Mouse (Mus musculus): Measurements from ENCODE around the gene Jmjd7. TPM values are rescaled to one million over a fixed set of nuclear protein-coding genes. Genes with fewer than 3 reads are reported as not detected.

Gene Jmjd7
- polyA plus RNA-seq (2012; rRNA removed): 9.2 and 10.4 TPM in 2 replicates

GRCm38 (mm10) chr2:120026984-120027949 lies at the start of gene Jmjd7, which contains the start of gene Gm28042:
Jmjd7 (plus strand) TSS chr2:120027483.
Gm28042 (plus strand) TSS chr2:120027493.
- 6% methylated on average over 50 of the region's 50 CpGs for WGBS
- DNase-seq (ENCODE audit: low read depth, low spot score): peak; percentile 73

GRCm38 (mm10) chr2:119980343-119980986 lies 46.8 kb upstream of the Jmjd7 start:
- WGBS: 80% methylated on average over 7 of the region's 7 CpGs
- no peak for DNase-seq (ENCODE audit: low read depth, low spot score)

GRCm38 (mm10) chr2:119981631-119982030 lies 45.7 kb upstream of the Jmjd7 start:
- no peak for DNase-seq (ENCODE audit: low read depth, low spot score)
- 84% methylated on average over 2 of the region's 2 CpGs for WGBS

- WGBS: 72% methylated on average over 8 of the region's 8 CpGs
Observed at GRCm38 (mm10) chr2:119985871-119986270, 41.4 kb upstream of the Jmjd7 start.

GRCm38 (mm10) chr2:119986369-119986768 lies 40.9 kb upstream of the Jmjd7 start:
- WGBS: 64% methylated on average over 6 of the region's 6 CpGs
- DNase-seq (ENCODE audit: low read depth, low spot score): no peak

More at GRCm38 (mm10) chr2:119985871-119986270, 41.4 kb upstream of the Jmjd7 start:
- DNase-seq (ENCODE audit: low read depth, low spot score): no peak

- no peak for DNase-seq (ENCODE audit: low read depth, low spot score)
- WGBS: 97% methylated on average over 2 of the region's 2 CpGs
Observed at GRCm38 (mm10) chr2:119987441-119987840, 39.8 kb upstream of the Jmjd7 start.

- WGBS: 75% methylated on average over 4 of the region's 4 CpGs
Observed at GRCm38 (mm10) chr2:119988952-119989351, 38.3 kb upstream of the Jmjd7 start.

GRCm38 (mm10) chr2:119990881-119991280 lies 36.4 kb upstream of the Jmjd7 start:
- 54% methylated on average over 6 of the region's 6 CpGs for WGBS
- no peak for DNase-seq (ENCODE audit: low read depth, low spot score)

More at GRCm38 (mm10) chr2:119988952-119989351, 38.3 kb upstream of the Jmjd7 start:
- DNase-seq (ENCODE audit: low read depth, low spot score): no peak

- DNase-seq (ENCODE audit: low read depth, low spot score): no peak
- WGBS: 61% methylated on average over 2 of the region's 2 CpGs
Observed at GRCm38 (mm10) chr2:119992349-119992748, 34.9 kb upstream of the Jmjd7 start.

GRCm38 (mm10) chr2:119993515-119993914 lies 33.8 kb upstream of the Jmjd7 start:
- no peak for DNase-seq (ENCODE audit: low read depth, low spot score)
- 25% methylated on average over 2 of the region's 2 CpGs for WGBS

- WGBS: 91% methylated on average over 6 of the region's 6 CpGs
- DNase-seq (ENCODE audit: low read depth, low spot score): no peak
Observed at GRCm38 (mm10) chr2:119994839-119995238, 32.4 kb upstream of the Jmjd7 start.

- DNase-seq (ENCODE audit: low read depth, low spot score): no peak
- 31% methylated on average over 9 of the region's 9 CpGs for WGBS
Observed at GRCm38 (mm10) chr2:119995391-119996281, 31.6 kb upstream of the Jmjd7 start.

GRCm38 (mm10) chr2:119997354-119997753 lies 29.9 kb upstream of the Jmjd7 start:
- 75% methylated on average over 4 of the region's 4 CpGs for WGBS

GRCm38 (mm10) chr2:119999731-120000130 lies 27.6 kb upstream of the Jmjd7 start:
- WGBS: 93% methylated on average over 2 of the region's 2 CpGs

More at GRCm38 (mm10) chr2:119997354-119997753, 29.9 kb upstream of the Jmjd7 start:
- DNase-seq (ENCODE audit: low read depth, low spot score): no peak

GRCm38 (mm10) chr2:120000882-120001584 lies 26.2 kb upstream of the Jmjd7 start:
- DNase-seq (ENCODE audit: low read depth, low spot score): no peak
- WGBS: 60% methylated on average over 3 of the region's 3 CpGs

More at GRCm38 (mm10) chr2:119999731-120000130, 27.6 kb upstream of the Jmjd7 start:
- no peak for DNase-seq (ENCODE audit: low read depth, low spot score)

GRCm38 (mm10) chr2:120001956-120002355 lies 25.3 kb upstream of the Jmjd7 start:
- no peak for DNase-seq (ENCODE audit: low read depth, low spot score)
- 71% methylated on average over 4 of the region's 4 CpGs for WGBS

- 91% methylated on average over 2 of the region's 2 CpGs for WGBS
- no peak for DNase-seq (ENCODE audit: low read depth, low spot score)
Observed at GRCm38 (mm10) chr2:120003970-120004369, 23.3 kb upstream of the Jmjd7 start.

GRCm38 (mm10) chr2:120006696-120007095 lies 20.6 kb upstream of the Jmjd7 start:
- no peak for DNase-seq (ENCODE audit: low read depth, low spot score)
- WGBS: 93% methylated on average over 7 of the region's 7 CpGs
